ENCODE assay signal across 16 mouse cellular contexts in genomic region chr9:51981131-51981530, GRCm38 (mm10). TPM values are rescaled to one million over a fixed set of nuclear protein-coding genes. Genes with fewer than 3 reads are reported as not detected.
A peak's percentile ranks its signal among the peaks of the same experiment; 100 is the strongest.
DNase-seq lines count a peak whose midpoint lies in the region; TF ChIP-seq lines count a peak whose summit lies in the region.
"Had no signal": no experiment of that assay in that cellular context is flagged by ENCODE, and none has a peak within 500 bp of the region (broad histone marks: within the 10 kb centered on the region; RNA-seq: fewer than 3 reads in every experiment).

No protein-coding gene starts in this region.

- no peaks in the 10 kb centered on the region for H3K79me2 ChIP-seq in heart, adult 2 months (replicated peaks; ENCODE audit: control insufficient read depth, insufficient read depth, low read length)

- H3K4me3 ChIP-seq in heart, adult 2 months: no peak overlapping the region
- H3K4me3 ChIP-seq: embryonic facial prominence, embryonic 12.5 days; liver, embryonic 12.5 days had no signal

- 47% methylated on average over 1 of the region's 1 CpGs for WGBS in heart, adult 2 months

- intact Hi-C loops in heart, adult 2 months (cut with DNase I): no loop called here
- intact Hi-C loops in heart, postnatal 14 days (cut with DNase I): no loop called here

- H3K27me3 ChIP-seq in heart, adult 2 months (ENCODE audit: control insufficient read depth, insufficient read depth, low read length): no peaks in the 10 kb centered on the region
- H3K27me3 ChIP-seq: embryonic facial prominence, embryonic 12.5 days had no signal

- no peak for TF ChIP-seq EP300 in heart, adult 2 months (IDR thresholded peaks at IDR 0.05; ENCODE audit: insufficient read depth, low read depth, low read length)

- peak overlapping the region; percentile 41 for H3K27ac ChIP-seq in heart, adult 2 months
- H3K27ac ChIP-seq: embryonic facial prominence, embryonic 12.5 days; liver, embryonic 12.5 days had no signal

- no peak for TF ChIP-seq CTCF in heart, adult 2 months (IDR thresholded peaks at IDR 0.05)

- no peak for TF ChIP-seq POLR2A in heart, adult 2 months (IDR thresholded peaks at IDR 0.05; ENCODE audit: insufficient read depth, low read depth, low read length)

- H3K4me1 ChIP-seq in heart, adult 2 months (ENCODE audit: control insufficient read depth, insufficient read depth, low read length): no peaks in the 10 kb centered on the region
- H3K4me1 ChIP-seq: embryonic facial prominence, embryonic 12.5 days; liver, embryonic 12.5 days had no signal

- H3K9ac ChIP-seq in heart, adult 2 months (ENCODE audit: low read depth, low read length): no peak overlapping the region
- H3K9ac ChIP-seq: embryonic facial prominence, embryonic 12.5 days; liver, embryonic 12.5 days; lung, embryonic 14.5 days had no signal

- DNase-seq in adrenal gland, postnatal 14 days: peak; percentile 28
- no peak for DNase-seq in adrenal gland, adult 18-20 months (ENCODE audit: low spot score in 2 of 2)
- peak in 1 of 2 experiments; percentile 27 for DNase-seq in heart, adult 2 months
- no peak for DNase-seq in heart, postnatal 14 days
- peak; percentile 64 for DNase-seq in retina, postnatal 1 day
- DNase-seq in thymus, postnatal 25 days: peak; percentile 58
- no peak for DNase-seq in spleen, postnatal 36 days (ENCODE audit: low spot score in 2 of 2)
- no peak for DNase-seq in urinary bladder, adult 18-20 months (ENCODE audit: low spot score in 2 of 2)
- DNase-seq: cerebellum, adult 9-11 months; kidney, adult 18-20 months; kidney, postnatal 25 days; left cerebral cortex, postnatal 4 days; lung, embryonic 14.5 days had no signal

- no peaks in the 10 kb centered on the region; the same call in 1 of the 2 replicates for H3K36me3 ChIP-seq in heart, adult 2 months (ENCODE audit: control insufficient read depth, insufficient read depth, low read length)
- H3K36me3 ChIP-seq: embryonic facial prominence, embryonic 12.5 days; G1E; liver, embryonic 12.5 days had no signal

RNA-seq across cellular contexts. Expression of gene Fdx1, which starts 17.8 kb away (rescaled TPM):
- 2,022 and 2,175 TPM in 2 replicates for total RNA-seq in adrenal gland, postnatal 14 days (2021)
- total RNA-seq in adrenal gland, adult 18-20 months (2021): 1,000 to 10,000 TPM; 3,296 to 3,327 TPM
- 100 to 1,000 TPM in 1 of 2 experiments, 10 to 100 TPM in 1; 90.9 to 113 TPM for total RNA-seq in heart, adult 2 months (2021)
- polyA plus RNA-seq in heart, adult 2 months (2012; rRNA removed): 82.0 and 84.3 TPM in 2 replicates
- 10 to 100 TPM; 98.1 to 99.2 TPM for total RNA-seq in heart, postnatal 14 days (2021)

Comparison
In these comparisons a context has a peak if more than half of its experiments do, and no peak if none do; other contexts are left out.
1. DNase-seq: peak in adrenal gland, postnatal 14 days (single experiment), retina, postnatal 1 day (single experiment) and thymus, postnatal 25 days (single experiment); none in adrenal gland, adult 18-20 months (0 of 2), heart, postnatal 14 days (0 of 2), spleen, postnatal 36 days (0 of 2) and urinary bladder, adult 18-20 months (0 of 2).
2. RNA of gene Fdx1, which starts 17.8 kb away (total RNA-seq): 3,296 to 3,327 TPM in adrenal gland, adult 18-20 months and 2,022 to 2,175 TPM in adrenal gland, postnatal 14 days; 90.9 to 113 TPM in heart, adult 2 months and 98.1 to 99.2 TPM in heart, postnatal 14 days; every median in the first group is over 10 times any median in the second.